Comparison of ENCODE assay signal across 20 mouse cellular contexts in the genomic region with DNA sequence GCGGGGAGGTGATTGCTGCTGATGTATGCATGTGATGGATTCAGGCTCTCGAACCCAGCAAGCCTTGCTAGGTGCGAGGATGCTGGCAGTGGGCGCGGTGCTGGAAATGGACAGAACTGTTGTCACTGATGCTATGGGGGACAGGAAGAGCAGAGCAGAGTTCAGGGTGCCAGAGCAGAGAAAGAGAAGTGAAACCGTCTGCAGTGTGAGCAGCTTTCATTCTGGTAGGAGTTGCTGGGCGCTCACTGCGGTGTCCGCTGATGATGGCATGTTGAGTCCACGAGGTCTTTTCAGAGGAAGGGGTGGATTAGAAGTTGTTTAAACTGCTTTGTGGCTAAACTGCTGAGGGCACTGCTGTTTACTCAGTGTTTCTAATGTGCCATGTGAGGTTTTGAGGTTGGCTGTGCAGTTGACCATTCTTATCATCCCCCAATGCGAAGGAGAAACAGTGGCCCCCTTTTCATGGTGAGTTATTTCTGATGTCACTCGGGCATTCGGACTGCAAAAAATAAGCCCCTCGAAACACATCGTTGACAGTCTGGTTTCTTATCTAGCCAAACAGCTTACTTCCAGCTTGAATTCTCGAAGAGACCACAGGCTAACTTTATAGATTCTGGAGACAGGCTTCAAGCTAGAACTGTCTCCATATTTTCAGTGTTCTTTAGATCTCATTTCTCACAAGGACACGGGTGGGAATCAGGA. TPM values are rescaled to one million over a fixed set of nuclear protein-coding genes. Genes with fewer than 3 reads are reported as not detected.
DNase-seq lines count a peak whose midpoint lies in the region; ATAC-seq and TF ChIP-seq lines count a peak whose summit lies in the region.
"Had no signal": no experiment of that assay in that cellular context is flagged by ENCODE, and none has a peak within 500 bp of the region (broad histone marks: within the 10 kb centered on the region; RNA-seq: fewer than 3 reads in every experiment).

No protein-coding gene starts in this region.

- H3K4me1 ChIP-seq in heart, embryonic 14.5 days (ENCODE audit: control insufficient read depth in 2 of 2, insufficient read depth in 2 of 2, low read length in 2 of 2), result peaks cover 6 to 13% of the 10 kb centered on the region in 2 experiments
- H3K4me1 ChIP-seq in MEL (ENCODE audit: control insufficient read depth in 1 of 2, insufficient read depth in 2 of 2, low read length in 2 of 2), result peaks cover 4 to 15% of the 10 kb centered on the region in 2 experiments; a peak in 2 of 4 replicates
- peaks cover 13% of the 10 kb centered on the region for H3K4me1 ChIP-seq in liver, embryonic 16.5 days (ENCODE audit: control insufficient read depth, low read depth, low read length)
- H3K4me1 ChIP-seq in limb, embryonic 10.5 days, result 0 out of 2 replicates have a peak, but pooled peaks cover 7% of the 10 kb centered on the region
- H3K4me1 ChIP-seq: intestine, embryonic 15.5 days had no signal

- no peak for TF ChIP-seq CTCF in MEL (IDR thresholded peaks at IDR 0.05 in 2 of 3, conservative IDR thresholded peaks at IDR 0.05 in 1 of 3; ENCODE audit: control insufficient read depth in 1 of 3, insufficient read depth in 1 of 3, low read depth in 2 of 3, low read length in 3 of 3, poor library complexity in 1 of 3, severe bottlenecking in 1 of 3)

- H3K36me3 ChIP-seq in heart, embryonic 14.5 days (ENCODE audit: control insufficient read depth, insufficient read depth, low read length), result no peaks in the 10 kb centered on the region
- peaks cover 0 to 15% of the 10 kb centered on the region in 2 experiments; a peak in 2 of 4 replicates for H3K36me3 ChIP-seq in MEL (ENCODE audit: control insufficient read depth in 1 of 2, insufficient read depth in 2 of 2, low read length in 2 of 2)
- no peaks in the 10 kb centered on the region for H3K36me3 ChIP-seq in liver, embryonic 16.5 days (ENCODE audit: control insufficient read depth, insufficient read depth)
- no peaks in the 10 kb centered on the region for H3K36me3 ChIP-seq in limb, embryonic 10.5 days
- H3K36me3 ChIP-seq: intestine, embryonic 15.5 days; limb, embryonic 12.5 days had no signal

- no peak overlapping the region for H3K27ac ChIP-seq in heart, embryonic 14.5 days (replicated peaks in 1 of 2; ENCODE audit: control insufficient read depth in 1 of 2, insufficient read depth in 1 of 2, low read depth in 2 of 2, low read length in 2 of 2)
- no peak overlapping the region; the same call in 1 of the 2 replicates for H3K27ac ChIP-seq in MEL (ENCODE audit: control insufficient read depth, low read depth, low read length)
- H3K27ac ChIP-seq in liver, embryonic 16.5 days (ENCODE audit: low read length), result no peak overlapping the region
- H3K27ac ChIP-seq in limb, embryonic 10.5 days, result no peak overlapping the region
- H3K27ac ChIP-seq: intestine, embryonic 15.5 days; limb, embryonic 12.5 days had no signal

- no peaks in the 10 kb centered on the region for H3K9me3 ChIP-seq in heart, embryonic 14.5 days (ENCODE audit: control insufficient read depth, low read length)
- H3K9me3 ChIP-seq in MEL (replicated peaks; ENCODE audit: insufficient read depth, low read length), result no peaks in the 10 kb centered on the region
- no peaks in the 10 kb centered on the region for H3K9me3 ChIP-seq in liver, embryonic 16.5 days (replicated peaks; ENCODE audit: control insufficient read depth, low read length)
- no peaks in the 10 kb centered on the region for H3K9me3 ChIP-seq in limb, embryonic 10.5 days (replicated peaks)
- H3K9me3 ChIP-seq: intestine, embryonic 15.5 days; limb, embryonic 12.5 days had no signal

- ATAC-seq in heart, embryonic 14.5 days (ENCODE audit: insufficient number of reproducible peaks, insufficient read depth, low FRiP score, low read depth), result no peak
- ATAC-seq in liver, embryonic 16.5 days (ENCODE audit: low read depth), result no peak
- no peak for ATAC-seq in frontal cortex, adult (ENCODE audit: low TSS enrichment)
- ATAC-seq: CD4-positive, CD25-positive, alpha-beta regulatory T cell, adult 4 months; forebrain, postnatal 0 days; intestine, embryonic 15.5 days; midbrain, embryonic 16.5 days; Patski had no signal

- H3K9ac ChIP-seq in heart, embryonic 14.5 days (ENCODE audit: low read length), result no peak overlapping the region
- H3K9ac ChIP-seq in MEL (ENCODE audit: control insufficient read depth, low read depth, low read length, poor library complexity, severe bottlenecking), result peak overlapping the region; percentile 33
- no peak overlapping the region for H3K9ac ChIP-seq in liver, embryonic 16.5 days (ENCODE audit: low read depth, low read length)
- H3K9ac ChIP-seq: forebrain, postnatal 0 days; intestine, embryonic 15.5 days; limb, embryonic 12.5 days had no signal

- TF ChIP-seq POLR2A in MEL (IDR thresholded peaks at IDR 0.05; ENCODE audit: control insufficient read depth in 1 of 2, insufficient read depth in 1 of 2, low read depth in 1 of 2, low read length in 2 of 2, poor library complexity in 1 of 2), result no peak

- 0 out of 2 replicates have a peak overlapping the region, but pooled peaks have one; percentile 13 for H3K4me2 ChIP-seq in heart, embryonic 14.5 days (ENCODE audit: low read length)
- H3K4me2 ChIP-seq in liver, embryonic 16.5 days (ENCODE audit: low read depth, low read length), result peak overlapping the region; percentile 25; the same call in 1 of the 2 replicates
- H3K4me2 ChIP-seq: intestine, embryonic 15.5 days; limb, embryonic 12.5 days had no signal

- peak; percentile 33 to 68; a peak in 3 of 4 replicates for TF ChIP-seq EP300 in MEL (IDR thresholded peaks at IDR 0.05; ENCODE audit: low read depth in 1 of 2, low read length in 2 of 2)

- H3K27me3 ChIP-seq in heart, embryonic 14.5 days (ENCODE audit: control insufficient read depth, insufficient read depth, low read length), result no peaks in the 10 kb centered on the region
- H3K27me3 ChIP-seq in MEL (ENCODE audit: control insufficient read depth in 1 of 2, insufficient read depth in 2 of 2, low read length in 2 of 2), result no peaks in the 10 kb centered on the region
- H3K27me3 ChIP-seq in liver, embryonic 16.5 days (ENCODE audit: control insufficient read depth, insufficient read depth, low read depth, low read length), result no peaks in the 10 kb centered on the region
- no peaks in the 10 kb centered on the region for H3K27me3 ChIP-seq in limb, embryonic 10.5 days (ENCODE audit: low read depth, poor library complexity, severe bottlenecking)
- H3K27me3 ChIP-seq: intestine, embryonic 15.5 days; limb, embryonic 12.5 days; Patski had no signal

- no peaks in the 10 kb centered on the region for H3K79me2 ChIP-seq in MEL (ENCODE audit: control insufficient read depth, insufficient read depth, low read length, poor library complexity)

- no peak overlapping the region for H3K4me3 ChIP-seq in heart, embryonic 14.5 days (ENCODE audit: control insufficient read depth in 1 of 2, insufficient read depth in 1 of 2, low read depth in 1 of 2, low read length in 2 of 2)
- peak overlapping the region; percentile 28 to 32; a peak in 3 of 4 replicates for H3K4me3 ChIP-seq in MEL (ENCODE audit: control insufficient read depth in 1 of 2, insufficient read depth in 1 of 2, low read depth in 2 of 2, low read length in 2 of 2)
- H3K4me3 ChIP-seq in liver, embryonic 16.5 days (ENCODE audit: low read depth, low read length), result no peak overlapping the region
- H3K4me3 ChIP-seq in limb, embryonic 10.5 days, result no peak overlapping the region
- H3K4me3 ChIP-seq: intestine, embryonic 15.5 days; limb, embryonic 12.5 days had no signal

- 53% methylated on average over 17 of the region's 17 CpGs for WGBS in heart, embryonic 14.5 days
- WGBS in liver, embryonic 16.5 days (ENCODE audit: insufficient replicate concordance), result 18% methylated on average over 17 of the region's 17 CpGs
- WGBS in limb, embryonic 10.5 days, result 91% methylated on average over 17 of the region's 17 CpGs

- DNase-seq in heart, adult 9 months (ENCODE audit: low spot score in 2 of 2), result no peak
- DNase-seq in MEL (ENCODE audit: low read depth, low spot score), result peak; percentile 59
- DNase-seq in spleen, adult 12 weeks (ENCODE audit: low spot score), result peak; percentile 15
- no peak for DNase-seq in ovary, postnatal 10 days (ENCODE audit: low spot score)
- no peak for DNase-seq in limb, embryonic 10.5 days (ENCODE audit: low spot score)
- DNase-seq: embryo, embryonic 11 days; forebrain, postnatal 0 days; gastrocnemius, postnatal 14 days; heart, postnatal 4 days; kidney, postnatal 14 days; lung, postnatal 14 days; thymus, postnatal 14 days had no signal

- TF ChIP-seq RAD21 in MEL (IDR thresholded peaks at IDR 0.05; ENCODE audit: low read depth, low read length), result no peak

TF ChIP-seq in MEL, 35 proteins besides CTCF, POLR2A, EP300 and RAD21 (continues in another document):
- TF ChIP-seq HCFC1 (IDR thresholded peaks at IDR 0.05; ENCODE audit: low read depth, low read length), result no peak
- TF ChIP-seq MEF2A (IDR thresholded peaks at IDR 0.05; ENCODE audit: extremely low read depth, insufficient replicate concordance, low read depth, low read length, poor library complexity, severe bottlenecking), result no peak
- no peak for TF ChIP-seq CHD1 (IDR thresholded peaks at IDR 0.05; ENCODE audit: low read depth, low read length)
- no peak for TF ChIP-seq MAFK (IDR thresholded peaks at IDR 0.05; ENCODE audit: borderline replicate concordance, low read depth, low read length)
- TF ChIP-seq E2F4 (IDR thresholded peaks at IDR 0.05; ENCODE audit: borderline replicate concordance, low read depth, low read length), result no peak
- no peak for TF ChIP-seq MAX (IDR thresholded peaks at IDR 0.05; ENCODE audit: low read length)
- TF ChIP-seq ETS1 (IDR thresholded peaks at IDR 0.05; ENCODE audit: low read depth, low read length), result no peak
- peak; percentile 66 for TF ChIP-seq GATA1 (IDR thresholded peaks at IDR 0.05; ENCODE audit: low read depth, low read length)
- TF ChIP-seq ZMIZ1 (IDR thresholded peaks at IDR 0.05; ENCODE audit: low read depth, low read length), result no peak
- TF ChIP-seq TAL1 (IDR thresholded peaks at IDR 0.05; ENCODE audit: low read length), result peak; percentile 82

RNA-seq across cellular contexts. Expression of a gene that starts 46.6 kb away (rescaled TPM):
- polyA plus RNA-seq in heart, embryonic 14.5 days (2014; fragmentation: Nextera tagmentation; extraction: Ambion mirVana), result 1.1 and 1.2 TPM in 2 replicates
- not detected in 2 replicates for total RNA-seq in MEL (2012; rRNA removed)
- polyA plus RNA-seq in MEL (2012; ENCODE audit: insufficient read depth in 1 of 2, insufficient read length in 2 of 2, low read depth in 1 of 2, low replicate concordance in 2 of 2, missing spikeins in 1 of 2), result not detected
- 0.73 and 0.84 TPM in 2 replicates for polyA plus RNA-seq in liver, embryonic 16.5 days (2015; fragmentation: Nextera tagmentation; extraction: Ambion mirVana)
- polyA plus RNA-seq in limb, embryonic 10.5 days (2016; fragmentation: Nextera tagmentation; extraction: Ambion mirVana), result 0.38 and 0.53 TPM in 2 replicates
- total RNA-seq: forebrain, postnatal 0 days; gastrocnemius, postnatal 14 days; heart, postnatal 4 days had no signal
- polyA plus RNA-seq: Patski had no signal

RNA-seq across cellular contexts. Expression of a gene that starts 49.4 kb away (rescaled TPM):
- 4.2 and 4.6 TPM in 2 replicates for polyA plus RNA-seq in heart, embryonic 14.5 days (2014; fragmentation: Nextera tagmentation; extraction: Ambion mirVana)
- total RNA-seq in MEL (2012; rRNA removed), result under 0.01 TPM in 1 of 2 replicates, not detected in the other
- polyA plus RNA-seq in MEL (2012; ENCODE audit: insufficient read depth in 1 of 2, insufficient read length in 2 of 2, low read depth in 1 of 2, low replicate concordance in 2 of 2, missing spikeins in 1 of 2), result under 1 TPM in 1 of 2 experiments, not detected in 1; 0.03 TPM
- polyA plus RNA-seq in liver, embryonic 16.5 days (2015; fragmentation: Nextera tagmentation; extraction: Ambion mirVana), result 0.37 and 0.73 TPM in 2 replicates
- polyA plus RNA-seq in limb, embryonic 10.5 days (2016; fragmentation: Nextera tagmentation; extraction: Ambion mirVana), result 0.77 and 1.0 TPM in 2 replicates

Comparison
In these comparisons a context has a peak if more than half of its experiments do, and no peak if none do; other contexts are left out.
1. H3K4me3 ChIP-seq: peak in MEL (2 of 2); none in heart, embryonic 14.5 days (0 of 2), liver, embryonic 16.5 days (single experiment) and limb, embryonic 10.5 days (single experiment).
2. DNase-seq: peak in MEL (single experiment) and spleen, adult 12 weeks (single experiment); none in heart, adult 9 months (0 of 2), ovary, postnatal 10 days (single experiment) and limb, embryonic 10.5 days (single experiment).